Mouse (Mus musculus) megakaryocyte, embryonic 14.5 days (primary cell): ENCODE measurements around the gene Agmo. TPM values are rescaled to one million over a fixed set of nuclear protein-coding genes. Genes with fewer than 3 reads are reported as not detected.

Experiments
- H3K27me3 ChIP-seq: replicated peaks from 2 replicates; pipeline ENCODE3; 2012; ENCODE audit warnings: inconsistent platforms
- H3K36me3 ChIP-seq: replicated peaks from 2 replicates; pipeline ENCODE3; 2012; ENCODE audit warnings: low read length, inconsistent platforms, mixed read lengths
- H3K4me1 ChIP-seq: 2 replicates; pipeline ENCODE4 v1.6.1; 2012; ENCODE audit warnings: inconsistent platforms
- H3K4me3 ChIP-seq: replicated peaks from 2 replicates; pipeline ENCODE3; 2012; ENCODE audit warnings: moderate library complexity, mild to moderate bottlenecking, inconsistent platforms
- H3K9me3 ChIP-seq: 2 replicates; pipeline ENCODE4 v1.6.1; 2012; ENCODE audit warnings: inconsistent platforms
- FLI1 ChIP-seq: IDR thresholded peaks from 2 replicates; pipeline ENCODE4 v1.6.1; 2012; ENCODE audit warnings: low read length, inconsistent platforms, mixed read lengths
- GATA1 ChIP-seq: IDR thresholded peaks from 3 replicates; pipeline ENCODE4 v1.6.1; 2012; ENCODE audit warnings: mixed read lengths, low read length, inconsistent platforms, borderline replicate concordance
- polyA plus RNA-seq: library from polyadenylated mRNA; stranded (reverse); fragments of >175 nt; gene quantifications from 2 replicates; pipeline ENCODE4 v1.2.3, GENCODE M21; 2012; ENCODE audit warnings: low replicate concordance; ENCODE audit not compliant: insufficient read depth

Agmo gene
- polyA plus RNA-seq, 1 experiment = not detected

- no peaks in the 10 kb centered on the region for H3K9me3 ChIP-seq
- TF ChIP-seq FLI1 (no peak), GATA1 (no peak)
- H3K4me3 ChIP-seq = no peak overlapping the region
- H3K36me3 ChIP-seq = no peaks in the 10 kb centered on the region
- H3K27me3 ChIP-seq = no peaks in the 10 kb centered on the region
- H3K4me1 ChIP-seq = no peaks in the 10 kb centered on the region
These were observed 184.9 kb downstream of the Agmo start for GRCm38 (mm10) chr12:37426350-37426749.

DNA sequence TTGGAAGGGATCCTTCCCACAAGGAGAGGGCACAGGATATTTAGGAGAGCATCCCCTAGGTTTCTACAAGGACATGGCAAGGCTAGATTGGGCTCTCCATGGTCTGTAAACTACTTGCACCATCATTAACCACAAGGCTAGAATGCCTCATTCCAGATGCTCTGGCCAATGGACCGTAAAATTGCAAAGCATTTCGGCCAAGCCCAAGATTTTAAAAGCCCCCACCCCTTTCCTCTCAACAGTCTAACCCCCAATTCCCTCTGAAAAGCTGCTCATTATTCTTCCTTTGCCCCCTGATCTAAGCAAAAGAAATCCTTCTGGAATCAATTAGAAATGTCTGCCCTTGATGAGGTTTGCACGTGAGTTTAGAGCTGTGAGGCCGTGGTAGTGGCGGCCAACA is 185.3 kb downstream of the Agmo start:
- TF ChIP-seq FLI1 (no peak), GATA1 (no peak)
- H3K4me3 ChIP-seq = no peak overlapping the region
- H3K27me3 ChIP-seq = no peaks in the 10 kb centered on the region

DNA sequence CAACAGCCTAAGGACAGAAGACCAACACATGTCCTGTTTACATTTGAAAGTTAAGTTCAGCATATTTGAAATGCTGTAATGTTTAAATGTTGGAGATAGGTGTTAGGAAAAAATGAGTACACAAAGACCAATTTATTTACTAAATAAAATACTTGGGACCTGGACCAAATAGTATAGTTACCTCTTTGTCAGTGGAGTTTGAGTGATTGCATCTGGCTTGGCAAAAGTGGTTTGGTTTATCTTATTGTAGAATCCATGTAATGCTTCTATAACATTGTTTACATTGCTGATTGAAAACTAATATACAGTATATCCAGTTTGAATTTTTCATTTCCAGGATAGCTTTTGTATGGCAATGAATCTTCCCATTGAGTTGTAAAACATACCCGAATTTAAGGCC is 193.0 kb downstream of the Agmo start:
- Histone ChIP-seq H3K36me3 (no peaks in the 10 kb centered on the region), H3K9me3 (no peaks in the 10 kb centered on the region), H3K4me3 (no peak overlapping the region), H3K27me3 (no peaks in the 10 kb centered on the region), H3K4me1 (no peaks in the 10 kb centered on the region)
- TF ChIP-seq FLI1 = no peak
- TF ChIP-seq GATA1 = no peak

More for the DNA sequence above, 185.3 kb downstream of the Agmo start:
- H3K36me3 ChIP-seq = no peaks in the 10 kb centered on the region
- no peaks in the 10 kb centered on the region for H3K4me1 ChIP-seq
- H3K9me3 ChIP-seq = no peaks in the 10 kb centered on the region

- Histone ChIP-seq H3K4me1 (no peaks in the 10 kb centered on the region), H3K36me3 (no peaks in the 10 kb centered on the region), H3K9me3 (no peaks in the 10 kb centered on the region), H3K4me3 (no peak overlapping the region), H3K27me3 (no peaks in the 10 kb centered on the region)
- TF ChIP-seq GATA1 = no peak
- no peak for TF ChIP-seq FLI1
These were observed 201.1 kb downstream of the Agmo start for GRCm38 (mm10) chr12:37442486-37443013.

DNA sequence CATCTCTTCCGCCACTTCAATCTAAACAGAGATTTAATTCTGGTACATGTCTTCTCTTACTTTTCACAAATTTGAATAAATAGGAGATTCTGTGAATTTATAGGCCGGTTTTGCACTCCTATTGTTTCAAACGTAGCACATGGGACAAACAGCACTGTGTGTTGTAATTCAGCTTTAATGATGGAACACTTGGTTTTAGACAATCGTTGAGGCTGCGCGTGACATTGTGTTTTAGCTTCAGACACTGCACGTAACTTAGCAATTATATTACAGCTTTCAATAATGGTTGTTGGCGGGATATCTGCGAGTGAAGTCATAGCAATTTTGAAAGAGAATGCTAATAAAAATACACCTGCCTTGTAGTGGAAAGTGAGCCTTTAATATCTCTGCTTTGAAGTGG is 203.8 kb downstream of the Agmo start:
- Histone ChIP-seq H3K9me3 (no peaks in the 10 kb centered on the region), H3K4me3 (no peak overlapping the region), H3K36me3 (no peaks in the 10 kb centered on the region), H3K4me1 (no peaks in the 10 kb centered on the region), H3K27me3 (no peaks in the 10 kb centered on the region)
- TF ChIP-seq FLI1 = no peak

- TF ChIP-seq FLI1 (no peak), GATA1 (no peak)
- Histone ChIP-seq H3K36me3 (no peaks in the 10 kb centered on the region), H3K4me3 (no peak overlapping the region), H3K27me3 (no peaks in the 10 kb centered on the region), H3K4me1 (no peaks in the 10 kb centered on the region), H3K9me3 (no peaks in the 10 kb centered on the region)
These were observed 208.2 kb downstream of the Agmo start for GRCm38 (mm10) chr12:37449597-37449996.

DNA sequence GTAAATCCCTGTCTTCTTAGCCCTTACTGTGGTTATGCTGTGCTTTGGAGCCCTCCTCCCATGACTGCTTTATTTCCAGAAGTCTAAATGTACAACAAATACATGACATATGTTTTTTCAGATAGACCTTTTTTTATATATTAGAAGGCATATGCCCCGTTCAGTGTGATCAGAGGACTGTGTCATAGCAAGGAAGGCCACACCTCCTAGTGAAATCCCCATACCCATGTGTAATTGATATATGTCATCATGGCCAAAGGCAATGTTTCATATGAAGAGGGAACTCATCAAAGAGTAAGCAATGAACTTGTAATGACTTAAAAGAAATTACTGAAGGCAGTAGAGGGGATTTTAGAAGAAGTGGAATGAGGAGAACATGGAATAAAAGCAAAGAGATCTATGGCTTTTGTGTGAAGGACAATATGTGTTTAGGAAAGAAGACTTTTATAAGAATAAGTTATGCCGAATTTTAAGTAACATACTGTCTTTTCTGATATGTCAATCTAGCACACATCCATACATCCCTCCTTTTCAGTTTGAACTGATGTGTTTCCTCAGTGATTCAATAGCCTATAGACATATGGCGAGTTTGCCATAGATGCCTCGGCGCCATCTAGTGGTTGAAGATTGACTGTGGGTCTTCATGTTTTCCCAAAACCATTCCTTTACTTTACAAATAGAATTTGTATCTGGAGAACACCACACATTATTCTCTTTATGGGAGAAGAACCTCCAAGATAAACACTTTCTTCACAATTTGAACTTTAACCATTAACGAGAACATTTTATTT is 209.1 kb downstream of the Agmo start:
- TF ChIP-seq FLI1 (no peak), GATA1 (no peak)
- Histone ChIP-seq H3K27me3 (no peaks in the 10 kb centered on the region), H3K36me3 (no peaks in the 10 kb centered on the region), H3K4me1 (no peaks in the 10 kb centered on the region), H3K9me3 (no peaks in the 10 kb centered on the region), H3K4me3 (no peak overlapping the region)

DNA sequence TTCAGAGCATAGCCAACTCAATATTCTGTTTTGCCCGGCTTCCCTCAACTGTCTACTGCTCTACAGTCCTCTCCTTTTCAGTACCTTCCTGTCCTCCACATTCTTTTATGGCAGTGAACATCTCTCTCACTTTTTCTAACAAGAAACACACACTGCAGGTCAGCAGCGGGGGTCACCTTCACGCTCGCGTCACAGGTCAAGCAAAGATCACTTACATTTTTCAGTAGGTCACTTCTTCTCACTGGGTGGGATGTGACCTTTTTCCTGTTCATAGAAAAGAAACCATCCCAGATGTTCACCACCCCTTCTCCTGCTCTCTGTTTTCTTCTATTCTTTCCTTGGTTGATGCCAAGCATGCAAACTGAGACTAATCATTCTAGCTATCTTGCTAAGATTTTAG is 230.2 kb downstream of the Agmo start:
- H3K36me3 ChIP-seq = no peaks in the 10 kb centered on the region
- TF ChIP-seq FLI1 = no peak
- TF ChIP-seq GATA1 = no peak
- H3K4me3 ChIP-seq = no peak overlapping the region
- no peaks in the 10 kb centered on the region for H3K27me3 ChIP-seq
- H3K4me1 ChIP-seq = no peaks in the 10 kb centered on the region
- H3K9me3 ChIP-seq = peaks cover 7% of the 10 kb centered on the region; the same call in 1 of the 2 replicates

- Histone ChIP-seq H3K4me3 (no peak overlapping the region), H3K36me3 (no peaks in the 10 kb centered on the region), H3K9me3 (peaks cover 7% of the 10 kb centered on the region; the same call in 1 of the 2 replicates), H3K27me3 (no peaks in the 10 kb centered on the region), H3K4me1 (no peaks in the 10 kb centered on the region)
- TF ChIP-seq GATA1 (no peak), FLI1 (no peak)
These were observed 235.4 kb downstream of the Agmo start for GRCm38 (mm10) chr12:37476849-37477248.

- Histone ChIP-seq H3K36me3 (no peaks in the 10 kb centered on the region), H3K9me3 (no peaks in the 10 kb centered on the region), H3K4me1 (no peaks in the 10 kb centered on the region), H3K27me3 (no peaks in the 10 kb centered on the region), H3K4me3 (no peak overlapping the region)
- TF ChIP-seq GATA1 = no peak
- TF ChIP-seq FLI1 = no peak
These were observed 246.6 kb downstream of the Agmo start for GRCm38 (mm10) chr12:37487991-37488390.
